Mouse (Mus musculus): ENCODE results near the gene Rbp7.

The Rbp7 gene

GRCm38 (mm10) chr4:149407461-149407860 lies 47.3 kb downstream of the Rbp7 start:
- DNase-seq (ENCODE audit: low spot score in 2 of 2): no peak

- peak; percentile 47 to 58 for DNase-seq (ENCODE audit: low spot score in 2 of 2)
Measured at GRCm38 (mm10) chr4:149405713-149406443, 48.9 kb downstream of the Rbp7 start.

DNA sequence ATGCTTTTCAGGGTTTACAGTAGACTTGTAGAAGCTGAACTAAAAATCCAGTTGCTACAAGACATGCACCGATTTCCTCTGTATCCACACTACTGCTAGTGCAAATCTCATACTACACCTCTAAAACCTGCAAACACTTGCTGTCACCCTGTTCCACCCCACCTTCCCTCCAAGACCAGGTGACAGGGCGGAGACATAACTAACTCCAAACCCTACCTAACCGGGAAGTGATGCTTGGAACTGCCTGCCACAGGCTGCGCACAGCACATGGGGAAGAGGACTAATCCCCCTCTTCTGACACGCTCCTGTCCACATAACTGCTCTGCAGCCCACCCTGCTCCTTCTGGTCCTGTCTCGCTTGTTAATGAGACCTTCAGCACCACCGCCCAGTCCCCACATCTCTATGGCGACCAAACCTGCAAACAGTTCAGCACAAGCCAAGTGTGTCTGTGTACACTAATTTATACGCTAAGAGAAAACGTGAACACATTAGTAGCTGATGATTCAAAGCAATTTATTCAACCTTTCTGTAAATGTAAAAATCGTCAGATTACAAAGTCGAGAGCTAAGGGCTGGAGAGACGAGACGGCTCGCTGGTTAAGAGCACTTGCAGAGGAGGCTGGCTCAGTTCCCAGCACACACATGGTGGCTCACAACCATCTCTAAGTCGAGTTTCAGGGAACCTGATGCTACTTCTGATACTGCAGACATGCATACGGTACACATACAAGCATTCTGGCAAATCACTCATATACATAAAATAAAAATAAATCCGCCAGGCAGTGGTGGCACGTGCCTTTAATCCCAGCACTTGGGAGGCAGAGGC lies 49.9 kb downstream of the Rbp7 start:
- no peak for DNase-seq (ENCODE audit: low spot score in 2 of 2)

DNA sequence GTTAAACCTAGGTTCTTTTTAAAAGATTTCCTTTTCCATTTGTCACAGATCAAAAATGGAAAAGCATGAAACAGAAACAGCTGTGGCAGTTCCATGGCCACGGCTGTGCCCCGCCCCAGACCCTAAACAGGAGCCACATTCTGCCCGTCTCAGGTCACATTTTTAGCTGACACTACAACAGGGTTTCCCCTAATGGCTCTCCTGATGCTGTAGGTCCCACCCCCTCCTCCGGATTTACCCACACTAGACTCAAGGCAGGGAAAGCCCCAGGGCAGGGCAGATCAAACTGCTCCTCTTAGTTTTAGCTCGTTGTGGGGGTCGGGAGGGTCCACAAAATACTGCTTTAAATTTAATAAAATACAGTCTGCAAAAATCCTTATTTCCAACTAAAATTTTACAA lies 51.7 kb downstream of the Rbp7 start:
- no peak for DNase-seq (ENCODE audit: low spot score in 2 of 2)

GRCm38 (mm10) chr4:149401591-149401982 lies 53.2 kb downstream of the Rbp7 start:
- DNase-seq (ENCODE audit: low spot score in 2 of 2): peak in 1 of 2 experiments; percentile 28

GRCm38 (mm10) chr4:149400878-149401590 lies 53.7 kb downstream of the Rbp7 start:
- DNase-seq (ENCODE audit: low spot score in 2 of 2): no peak
